Mouse (Mus musculus) liver, embryonic 14.5 days (tissue): ENCODE results near the gene Ppp2r3c.
"Not testable (repeated sequence)": the region's sequence is repeated elsewhere in the genome, so short reads cannot be mapped to it uniquely, and the experiment has no call there.

ENCODE experiments used
- CTCF ChIP-seq: IDR thresholded peaks from 2 replicates; pipeline ENCODE4 v1.5.1; 2016; ENCODE audit warnings: antibody characterized with exemption, low read depth, control low read depth
- EP300 ChIP-seq: IDR thresholded peaks from 2 replicates; pipeline ENCODE4 v1.6.1; 2016; ENCODE audit warnings: antibody characterized with exemption, low read depth

DNA sequence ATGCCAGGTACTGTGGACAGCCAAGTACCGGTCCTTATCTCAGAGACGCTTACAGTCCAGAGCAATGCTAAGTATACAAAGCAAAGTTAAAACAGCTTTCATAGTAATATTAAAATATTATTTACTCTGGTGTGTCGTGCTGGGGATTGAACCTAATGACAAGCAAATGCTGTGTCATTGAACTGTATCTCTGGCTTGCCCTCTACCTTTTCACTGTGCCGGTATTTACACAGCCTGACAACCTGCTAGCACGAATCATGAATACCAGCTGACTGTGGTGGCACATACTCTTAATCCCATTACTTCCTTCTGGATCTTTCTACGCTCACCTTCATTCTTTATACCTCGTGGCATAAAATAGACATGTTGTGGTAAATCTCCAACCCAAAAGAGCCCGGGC, 60.6 kb downstream of the Ppp2r3c start:
- not testable (repeated sequence) for TF ChIP-seq EP300, CTCF
